In the genomic region with DNA sequence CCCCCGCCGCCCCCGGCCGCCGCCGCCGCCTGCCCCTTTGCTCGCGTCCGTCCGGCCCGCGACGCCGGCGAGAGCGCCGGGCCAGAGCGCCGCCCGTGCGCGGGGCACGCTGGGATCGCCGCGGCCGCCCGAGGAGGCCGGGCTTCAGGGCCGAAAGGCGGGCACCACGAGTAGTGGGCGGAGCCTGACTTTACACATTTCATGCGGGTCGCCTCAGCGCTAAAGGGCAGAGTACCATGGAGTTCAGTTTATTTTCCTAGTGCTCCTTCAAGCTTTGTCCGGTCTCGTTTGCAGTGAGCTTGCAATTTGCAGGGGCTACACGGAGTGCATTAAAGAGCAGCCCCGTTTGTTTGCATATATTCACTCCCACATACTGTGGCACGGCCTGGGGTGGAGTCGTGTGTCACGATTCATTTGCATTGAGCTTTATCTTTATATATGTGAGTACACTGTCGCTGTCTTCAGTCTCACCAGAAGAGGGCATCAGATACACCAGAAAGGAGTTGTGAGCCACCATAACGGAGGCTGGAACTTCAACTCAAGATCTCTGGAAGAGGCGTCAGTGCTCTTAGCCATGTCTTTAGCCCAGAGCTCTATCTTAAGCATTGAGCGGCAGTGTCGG, we compare ENCODE assay signal across 8 mouse cellular contexts. TPM values are rescaled to one million over a fixed set of nuclear protein-coding genes. Genes with fewer than 3 reads are reported as not detected.
A peak's percentile ranks its signal among the peaks of the same experiment; 100 is the strongest.
DNase-seq lines count a peak whose midpoint lies in the region; ATAC-seq and TF ChIP-seq lines count a peak whose summit lies in the region.

A gene (minus strand): TSS at position 136 of the 622 bp plus-strand sequence.

- H3K27me3 ChIP-seq in E14TG2a.4 (ENCODE audit: insufficient read depth, low read length) = peaks cover 12% of the 10 kb centered on the region
- H3K27me3 ChIP-seq in forebrain, embryonic 10.5 days (ENCODE audit: poor library complexity, severe bottlenecking) = peaks cover 32% of the 10 kb centered on the region
- no peaks in the 10 kb centered on the region for H3K27me3 ChIP-seq in heart, embryonic 14.5 days (ENCODE audit: control insufficient read depth, insufficient read depth, low read length)
- H3K27me3 ChIP-seq in liver, embryonic 13.5 days = peaks cover 22% of the 10 kb centered on the region
- H3K27me3 ChIP-seq in neural tube, embryonic 11.5 days (ENCODE audit: control insufficient read depth, insufficient read depth, low read length) = peaks cover 23% of the 10 kb centered on the region
- H3K27me3 ChIP-seq in stomach, embryonic 16.5 days (ENCODE audit: control insufficient read depth, insufficient read depth, low read length) = no peaks in the 10 kb centered on the region

- H3K4me1 ChIP-seq in E14TG2a.4 (replicated peaks; ENCODE audit: low read depth, low read length) = peaks cover 77% of the 10 kb centered on the region
- peaks cover 68% of the 10 kb centered on the region for H3K4me1 ChIP-seq in forebrain, embryonic 10.5 days
- H3K4me1 ChIP-seq in heart, embryonic 14.5 days (ENCODE audit: control insufficient read depth in 2 of 2, insufficient read depth in 2 of 2, low read length in 2 of 2) = peaks cover 32 to 56% of the 10 kb centered on the region in 2 experiments
- peaks cover 72% of the 10 kb centered on the region for H3K4me1 ChIP-seq in liver, embryonic 13.5 days (replicated peaks)
- H3K4me1 ChIP-seq in neural tube, embryonic 11.5 days (ENCODE audit: control insufficient read depth, insufficient read depth, low read length) = peaks cover 20% of the 10 kb centered on the region
- peaks cover 36% of the 10 kb centered on the region for H3K4me1 ChIP-seq in stomach, embryonic 16.5 days (ENCODE audit: control insufficient read depth, insufficient read depth, low read length)

- TF ChIP-seq CTCF in E14TG2a.4 (conservative IDR thresholded peaks at IDR 0.05; ENCODE audit: low read length) = peak; percentile 31

- peak; percentile 82 for DNase-seq in c-Kit-negative CD71-positive TER-119-positive erythroid progenitor cells, embryonic 14.5 days (ENCODE audit: low read depth, low spot score)
- peak; percentile 83 for DNase-seq in forebrain, embryonic 10.5 days (ENCODE audit: extremely low spot score, low spot score)
- peak; percentile 94 for DNase-seq in kidney, postnatal 10 days
- peak; percentile 86 for DNase-seq in liver, embryonic 13.5 days
- peak; percentile 93 for DNase-seq in neural tube, embryonic 11.5 days (ENCODE audit: low spot score)

- peak; percentile 58 for ATAC-seq in heart, embryonic 14.5 days (ENCODE audit: insufficient number of reproducible peaks, insufficient read depth, low FRiP score, low read depth)
- peak; percentile 70 for ATAC-seq in liver, embryonic 13.5 days (ENCODE audit: low read depth)
- peak; percentile 78 for ATAC-seq in neural tube, embryonic 11.5 days (ENCODE audit: insufficient read depth, low FRiP score, low TSS enrichment)
- peak; percentile 73 for ATAC-seq in stomach, embryonic 16.5 days (ENCODE audit: insufficient read depth, low FRiP score)

- H3K9me3 ChIP-seq in E14TG2a.4 (ENCODE audit: low read length) = no peaks in the 10 kb centered on the region
- H3K9me3 ChIP-seq in forebrain, embryonic 10.5 days = no peaks in the 10 kb centered on the region
- H3K9me3 ChIP-seq in heart, embryonic 14.5 days (ENCODE audit: control insufficient read depth, low read length) = no peaks in the 10 kb centered on the region
- no peaks in the 10 kb centered on the region for H3K9me3 ChIP-seq in liver, embryonic 13.5 days (replicated peaks)
- no peaks in the 10 kb centered on the region for H3K9me3 ChIP-seq in neural tube, embryonic 11.5 days (ENCODE audit: control insufficient read depth, low read length)
- no peaks in the 10 kb centered on the region for H3K9me3 ChIP-seq in stomach, embryonic 16.5 days (replicated peaks; ENCODE audit: control insufficient read depth, low read length)

- H3K9ac ChIP-seq in heart, embryonic 14.5 days (ENCODE audit: low read length) = peak within 1 kb of the TSS; percentile 97
- peak within 1 kb of the TSS; percentile 95 for H3K9ac ChIP-seq in liver, embryonic 13.5 days
- H3K9ac ChIP-seq in neural tube, embryonic 11.5 days (ENCODE audit: low read length) = peak within 1 kb of the TSS; percentile 89
- peak within 1 kb of the TSS; percentile 92 for H3K9ac ChIP-seq in stomach, embryonic 16.5 days (ENCODE audit: low read length)

- peaks cover 37% of the 10 kb centered on the region for H3K36me3 ChIP-seq in E14TG2a.4 (ENCODE audit: insufficient read depth, low read length)
- peaks cover 32% of the 10 kb centered on the region for H3K36me3 ChIP-seq in forebrain, embryonic 10.5 days (replicated peaks)
- peaks cover 10% of the 10 kb centered on the region for H3K36me3 ChIP-seq in heart, embryonic 14.5 days (ENCODE audit: control insufficient read depth, insufficient read depth, low read length)
- H3K36me3 ChIP-seq in liver, embryonic 13.5 days = peaks cover 20% of the 10 kb centered on the region
- 0 out of 2 replicates have a peak, but pooled peaks cover 2% of the 10 kb centered on the region for H3K36me3 ChIP-seq in neural tube, embryonic 11.5 days (ENCODE audit: control insufficient read depth, insufficient read depth, low read length)
- no peaks in the 10 kb centered on the region for H3K36me3 ChIP-seq in stomach, embryonic 16.5 days (ENCODE audit: control insufficient read depth, insufficient read depth, low read length)

- H3K4me2 ChIP-seq in heart, embryonic 14.5 days (ENCODE audit: low read length) = peak within 1 kb of the TSS; percentile 95
- H3K4me2 ChIP-seq in liver, embryonic 13.5 days = peak within 1 kb of the TSS; percentile 94
- H3K4me2 ChIP-seq in neural tube, embryonic 11.5 days (ENCODE audit: low read depth) = peak within 1 kb of the TSS; percentile 79
- peak within 1 kb of the TSS; percentile 90 for H3K4me2 ChIP-seq in stomach, embryonic 16.5 days (ENCODE audit: low read depth, low read length)

- WGBS in forebrain, embryonic 10.5 days = under 1% methylated on average over 49 of the region's 49 CpGs
- WGBS in heart, embryonic 14.5 days = under 1% methylated on average over 49 of the region's 49 CpGs
- WGBS in liver, embryonic 13.5 days (ENCODE audit: insufficient replicate concordance) = under 1% methylated on average over 42 of the region's 49 CpGs
- under 1% methylated on average over 49 of the region's 49 CpGs for WGBS in neural tube, embryonic 11.5 days
- WGBS in stomach, embryonic 16.5 days = under 1% methylated on average over 49 of the region's 49 CpGs

- H3K4me3 ChIP-seq in E14TG2a.4 (replicated peaks; ENCODE audit: low read length) = peak within 1 kb of the TSS; percentile 86
- peak within 1 kb of the TSS; percentile 80 for H3K4me3 ChIP-seq in forebrain, embryonic 10.5 days
- peak within 1 kb of the TSS; percentile 80 to 81 for H3K4me3 ChIP-seq in heart, embryonic 14.5 days (ENCODE audit: control insufficient read depth in 1 of 2, insufficient read depth in 1 of 2, low read depth in 1 of 2, low read length in 2 of 2)
- peak within 1 kb of the TSS; percentile 89 for H3K4me3 ChIP-seq in liver, embryonic 13.5 days (replicated peaks)
- peak within 1 kb of the TSS; percentile 86 for H3K4me3 ChIP-seq in neural tube, embryonic 11.5 days (ENCODE audit: low read depth, low read length)
- peak within 1 kb of the TSS; percentile 72 for H3K4me3 ChIP-seq in stomach, embryonic 16.5 days (replicated peaks; ENCODE audit: low read length)

- H3K27ac ChIP-seq in forebrain, embryonic 10.5 days = peak within 1 kb of the TSS; percentile 92
- peak within 1 kb of the TSS; percentile 97 for H3K27ac ChIP-seq in heart, embryonic 14.5 days (replicated peaks in 1 of 2; ENCODE audit: control insufficient read depth in 1 of 2, insufficient read depth in 1 of 2, low read depth in 2 of 2, low read length in 2 of 2)
- peak within 1 kb of the TSS; percentile 99 for H3K27ac ChIP-seq in liver, embryonic 13.5 days
- peak within 1 kb of the TSS; percentile 87 for H3K27ac ChIP-seq in neural tube, embryonic 11.5 days (ENCODE audit: low read depth, low read length)
- peak within 1 kb of the TSS; percentile 98 for H3K27ac ChIP-seq in stomach, embryonic 16.5 days (ENCODE audit: low read length)

RNA-seq across cellular contexts. Expression of the gene that starts here (rescaled TPM):
- polyA plus RNA-seq in forebrain, embryonic 10.5 days (2016; fragmentation: Nextera tagmentation; extraction: Ambion mirVana) = 8.4 and 9.6 TPM in 2 replicates
- polyA plus RNA-seq in heart, embryonic 14.5 days (2014; fragmentation: Nextera tagmentation; extraction: Ambion mirVana) = 16.2 and 20.3 TPM in 2 replicates
- polyA plus RNA-seq in liver, embryonic 13.5 days (2015; fragmentation: Nextera tagmentation; extraction: Ambion mirVana) = 8.2 TPM in 2 replicates
- polyA plus RNA-seq in neural tube, embryonic 11.5 days (2014; fragmentation: Nextera tagmentation; extraction: Ambion mirVana) = 16.1 and 17.7 TPM in 2 replicates
- 5.6 TPM in 2 replicates for polyA plus RNA-seq in stomach, embryonic 16.5 days (2015; fragmentation: Nextera tagmentation; extraction: Ambion mirVana)

Comparison
In these comparisons a context has a peak if more than half of its experiments do, and no peak if none do; other contexts are left out.
1. Peak in every context shown above with its lines: DNase-seq, ATAC-seq, H3K4me3 ChIP-seq and H3K27ac ChIP-seq.